In genomic region chr11:113682897-113683626, GRCm38 (mm10) we compare ENCODE assay signal across 1 mouse cellular context.
TF ChIP-seq lines count a peak whose summit lies in the region.

No protein-coding gene starts in this region.

TF ChIP-seq in MEL, 35 proteins besides CTCF, POLR2A, EP300 and RAD21 (continued from another document):
- TF ChIP-seq GABPA (IDR thresholded peaks at IDR 0.05; ENCODE audit: low read depth, low read length), result no peak
- TF ChIP-seq MAZ (IDR thresholded peaks at IDR 0.05; ENCODE audit: low read depth, low read length), result peak; percentile 64; the same call in 1 of the 2 replicates
- no peak for TF ChIP-seq E2F4 (IDR thresholded peaks at IDR 0.05; ENCODE audit: borderline replicate concordance, low read depth, low read length)
TF ChIP-seq in MEL: peak in this region for 5.
